Mouse (Mus musculus): ENCODE measurements at regions not wholly inside any gene's neighbourhood (a gene's known extent, or its start where the extent isn't known, plus 50 kb on each side); places are given as distances from the start of the nearest gene placed in this dataset.

GRCm38 (mm10) chr4:125210719-125211118 lies 83.1 kb upstream of the Zc3h12a start:
- Histone ChIP-seq H3K4me3 (ENCODE audit: low read depth, low read length) (no peak overlapping the region), H3K4me2 (ENCODE audit: low read depth, low read length) (no peak overlapping the region), H3K9ac (replicated peaks; ENCODE audit: low read length) (no peak overlapping the region), H3K36me3 (replicated peaks; ENCODE audit: control insufficient read depth, insufficient read depth, low read depth, low read length) (no peaks in the 10 kb centered on the region), H3K4me1 (ENCODE audit: control insufficient read depth, insufficient read depth, low read length) (peaks cover 3% of the 10 kb centered on the region; the same call in 1 of the 2 replicates), H3K27ac (replicated peaks; ENCODE audit: low read depth, low read length) (no peak overlapping the region), H3K9me3 (replicated peaks; ENCODE audit: control insufficient read depth, low read length) (no peaks in the 10 kb centered on the region), H3K27me3 (ENCODE audit: control insufficient read depth, insufficient read depth, low read length) (no peaks in the 10 kb centered on the region)
- 82% methylated on average over 6 of the region's 6 CpGs for WGBS
- ATAC-seq (replicated peaks; ENCODE audit: insufficient number of reproducible peaks, low FRiP score, low TSS enrichment, low read depth): no peak
- no peak for DNase-seq (ENCODE audit: low spot score)

- ATAC-seq (replicated peaks; ENCODE audit: insufficient number of reproducible peaks, low FRiP score, low TSS enrichment, low read depth): no peak
- Histone ChIP-seq H3K4me3 (ENCODE audit: low read depth, low read length) (no peak overlapping the region), H3K27me3 (ENCODE audit: control insufficient read depth, insufficient read depth, low read length) (no peaks in the 10 kb centered on the region), H3K9ac (replicated peaks; ENCODE audit: low read length) (0 out of 2 replicates have a peak overlapping the region, but pooled peaks have one; percentile 18), H3K4me2 (ENCODE audit: low read depth, low read length) (no peak overlapping the region), H3K9me3 (replicated peaks; ENCODE audit: control insufficient read depth, low read length) (no peaks in the 10 kb centered on the region), H3K36me3 (replicated peaks; ENCODE audit: control insufficient read depth, insufficient read depth, low read depth, low read length) (no peaks in the 10 kb centered on the region), H3K27ac (replicated peaks; ENCODE audit: low read depth, low read length) (no peak overlapping the region), H3K4me1 (ENCODE audit: control insufficient read depth, insufficient read depth, low read length) (peaks cover 3% of the 10 kb centered on the region; the same call in 1 of the 2 replicates)
- DNase-seq (ENCODE audit: low spot score): no peak
- WGBS: 63% methylated on average over 17 of the region's 17 CpGs
Measured at GRCm38 (mm10) chr4:125208136-125208915, 80.7 kb upstream of the Zc3h12a start.

- Histone ChIP-seq H3K36me3 (replicated peaks; ENCODE audit: control insufficient read depth, insufficient read depth, low read depth, low read length) (no peaks in the 10 kb centered on the region), H3K4me2 (ENCODE audit: low read depth, low read length) (no peak overlapping the region), H3K27ac (replicated peaks; ENCODE audit: low read depth, low read length) (no peak overlapping the region), H3K9me3 (replicated peaks; ENCODE audit: control insufficient read depth, low read length) (no peaks in the 10 kb centered on the region), H3K9ac (replicated peaks; ENCODE audit: low read length) (no peak overlapping the region), H3K27me3 (ENCODE audit: control insufficient read depth, insufficient read depth, low read length) (no peaks in the 10 kb centered on the region), H3K4me3 (ENCODE audit: low read depth, low read length) (no peak overlapping the region), H3K4me1 (ENCODE audit: control insufficient read depth, insufficient read depth, low read length) (no peaks in the 10 kb centered on the region)
- ATAC-seq (replicated peaks; ENCODE audit: insufficient number of reproducible peaks, low FRiP score, low TSS enrichment, low read depth): no peak
- 75% methylated on average over 8 of the region's 8 CpGs for WGBS
- no peak for DNase-seq (ENCODE audit: low spot score)
Measured at GRCm38 (mm10) chr4:125203521-125203920, 75.9 kb upstream of the Zc3h12a start.

- Histone ChIP-seq H3K4me3 (ENCODE audit: low read depth, low read length) (no peak overlapping the region), H3K36me3 (replicated peaks; ENCODE audit: control insufficient read depth, insufficient read depth, low read depth, low read length) (no peaks in the 10 kb centered on the region), H3K4me2 (ENCODE audit: low read depth, low read length) (no peak overlapping the region), H3K27me3 (ENCODE audit: control insufficient read depth, insufficient read depth, low read length) (no peaks in the 10 kb centered on the region), H3K9me3 (replicated peaks; ENCODE audit: control insufficient read depth, low read length) (no peaks in the 10 kb centered on the region), H3K9ac (replicated peaks; ENCODE audit: low read length) (no peak overlapping the region), H3K4me1 (ENCODE audit: control insufficient read depth, insufficient read depth, low read length) (no peaks in the 10 kb centered on the region), H3K27ac (replicated peaks; ENCODE audit: low read depth, low read length) (no peak overlapping the region)
- WGBS: 86% methylated on average over 12 of the region's 12 CpGs
- ATAC-seq (replicated peaks; ENCODE audit: insufficient number of reproducible peaks, low FRiP score, low TSS enrichment, low read depth) (no peak), DNase-seq (ENCODE audit: low spot score) (no peak)
Measured at GRCm38 (mm10) chr4:125201638-125202325, 74.1 kb upstream of the Zc3h12a start.

- H3K27ac ChIP-seq (replicated peaks; ENCODE audit: low read depth, low read length): no peak overlapping the region
- H3K9ac ChIP-seq (replicated peaks; ENCODE audit: low read length): no peak overlapping the region
- H3K4me1 ChIP-seq (ENCODE audit: control insufficient read depth, insufficient read depth, low read length): no peaks in the 10 kb centered on the region
- H3K27me3 ChIP-seq (ENCODE audit: control insufficient read depth, insufficient read depth, low read length): no peaks in the 10 kb centered on the region
- no peaks in the 10 kb centered on the region for H3K36me3 ChIP-seq (replicated peaks; ENCODE audit: control insufficient read depth, insufficient read depth, low read depth, low read length)
- no peak overlapping the region for H3K4me3 ChIP-seq (ENCODE audit: low read depth, low read length)
- H3K4me2 ChIP-seq (ENCODE audit: low read depth, low read length): no peak overlapping the region
- DNase-seq (ENCODE audit: low spot score): no peak
- ATAC-seq (replicated peaks; ENCODE audit: insufficient number of reproducible peaks, low FRiP score, low TSS enrichment, low read depth): no peak
- no peaks in the 10 kb centered on the region for H3K9me3 ChIP-seq (replicated peaks; ENCODE audit: control insufficient read depth, low read length)
- 49% methylated on average over 5 of the region's 5 CpGs for WGBS
Measured at GRCm38 (mm10) chr4:125200762-125201161, 73.1 kb upstream of the Zc3h12a start.

- no peak for DNase-seq (ENCODE audit: low spot score)
- no peak for ATAC-seq (replicated peaks; ENCODE audit: insufficient number of reproducible peaks, low FRiP score, low TSS enrichment, low read depth)
- H3K27me3 ChIP-seq (ENCODE audit: control insufficient read depth, insufficient read depth, low read length): peaks cover 5% of the 10 kb centered on the region; the same call in 1 of the 2 replicates
- H3K27ac ChIP-seq (replicated peaks; ENCODE audit: low read depth, low read length): no peak overlapping the region
- H3K4me1 ChIP-seq (ENCODE audit: control insufficient read depth, insufficient read depth, low read length): no peaks in the 10 kb centered on the region
- H3K36me3 ChIP-seq (replicated peaks; ENCODE audit: control insufficient read depth, insufficient read depth, low read depth, low read length): no peaks in the 10 kb centered on the region
- H3K9ac ChIP-seq (replicated peaks; ENCODE audit: low read length): no peak overlapping the region
- H3K4me3 ChIP-seq (ENCODE audit: low read depth, low read length): no peak overlapping the region
- H3K4me2 ChIP-seq (ENCODE audit: low read depth, low read length): no peak overlapping the region
- 37% methylated on average over 5 of the region's 5 CpGs for WGBS
- no peaks in the 10 kb centered on the region for H3K9me3 ChIP-seq (replicated peaks; ENCODE audit: control insufficient read depth, low read length)
Measured at GRCm38 (mm10) chr4:125199281-125199680, 71.6 kb upstream of the Zc3h12a start.

GRCm38 (mm10) chr4:125195901-125196435 lies 68.3 kb upstream of the Zc3h12a start:
- H3K4me3 ChIP-seq (ENCODE audit: low read depth, low read length): no peak overlapping the region
- no peaks in the 10 kb centered on the region for H3K36me3 ChIP-seq (replicated peaks; ENCODE audit: control insufficient read depth, insufficient read depth, low read depth, low read length)
- 59% methylated on average over 7 of the region's 7 CpGs for WGBS
- no peak overlapping the region for H3K27ac ChIP-seq (replicated peaks; ENCODE audit: low read depth, low read length)
- no peaks in the 10 kb centered on the region for H3K9me3 ChIP-seq (replicated peaks; ENCODE audit: control insufficient read depth, low read length)
- H3K27me3 ChIP-seq (ENCODE audit: control insufficient read depth, insufficient read depth, low read length): peaks cover 5% of the 10 kb centered on the region; the same call in 1 of the 2 replicates
- no peak for DNase-seq (ENCODE audit: low spot score)
- no peak overlapping the region for H3K4me2 ChIP-seq (ENCODE audit: low read depth, low read length)
- no peak for ATAC-seq (replicated peaks; ENCODE audit: insufficient number of reproducible peaks, low FRiP score, low TSS enrichment, low read depth)
- H3K9ac ChIP-seq (replicated peaks; ENCODE audit: low read length): no peak overlapping the region
- H3K4me1 ChIP-seq (ENCODE audit: control insufficient read depth, insufficient read depth, low read length): no peaks in the 10 kb centered on the region
